Mouse (Mus musculus): ENCODE data around the gene Chuk.

Chuk gene

DNA sequence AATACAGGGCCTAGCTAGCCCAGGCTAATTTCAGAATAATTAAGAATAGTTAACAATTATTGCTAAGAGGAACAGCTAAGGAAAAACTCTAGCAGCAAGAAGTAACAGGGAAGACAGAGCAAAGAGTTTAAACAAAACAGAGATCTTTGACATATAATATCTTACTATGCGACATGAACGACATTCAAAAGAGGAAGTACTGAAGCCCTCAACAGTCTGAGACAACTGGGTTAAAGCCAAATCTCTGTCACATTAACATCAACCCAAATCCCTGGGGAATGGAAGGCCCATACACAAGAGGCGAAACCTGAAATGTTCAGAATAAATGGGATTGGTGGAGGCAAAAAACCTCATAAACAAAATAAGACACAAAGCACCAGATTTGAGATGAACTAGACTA lies 61.4 kb downstream of the Chuk start:
- DNase-seq (ENCODE audit: extremely low read depth, insufficient read length, low spot score) = no peak

DNA sequence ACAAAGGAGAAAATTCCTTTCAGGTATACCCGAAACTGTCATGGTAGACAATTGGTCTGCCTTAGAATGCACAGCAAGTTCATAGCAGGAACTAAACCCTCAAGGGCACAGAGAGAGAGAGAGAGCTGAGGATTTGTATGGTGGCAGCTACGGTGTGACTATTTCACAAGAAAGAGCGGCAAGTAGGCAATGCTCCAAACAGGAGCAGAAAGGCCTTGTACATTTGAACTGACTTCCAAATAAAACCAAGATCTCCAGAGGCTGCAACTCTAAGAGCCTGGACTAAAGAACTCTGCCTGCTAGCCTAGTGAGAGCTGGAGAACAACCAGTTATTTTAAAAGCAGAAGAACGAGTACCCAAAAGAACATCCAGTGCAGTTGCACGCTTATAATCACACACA lies 65.2 kb downstream of the Chuk start:
- no peak for DNase-seq (ENCODE audit: extremely low read depth, insufficient read length, low spot score)

DNA sequence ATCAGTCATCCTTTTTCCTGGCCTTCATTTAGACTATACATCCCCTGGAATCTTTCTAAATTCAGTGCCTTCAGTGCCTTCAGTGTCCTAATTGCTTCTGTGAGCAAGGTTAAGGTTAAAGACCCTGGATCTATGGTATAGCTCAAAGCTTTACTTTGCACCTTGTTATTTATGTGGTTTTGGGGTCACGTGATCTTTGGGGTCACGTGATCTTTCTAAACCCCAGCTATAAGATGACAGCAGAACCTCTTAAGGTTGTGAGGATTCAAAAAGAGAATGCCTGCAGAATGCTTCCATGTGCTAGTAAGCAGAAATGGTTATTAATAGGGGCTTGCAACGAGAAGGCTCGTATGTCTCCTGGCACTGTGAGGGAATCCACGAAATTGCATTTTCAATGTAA lies 73.9 kb downstream of the Chuk start:
- no peak for DNase-seq (ENCODE audit: extremely low read depth, insufficient read length, low spot score)

DNA sequence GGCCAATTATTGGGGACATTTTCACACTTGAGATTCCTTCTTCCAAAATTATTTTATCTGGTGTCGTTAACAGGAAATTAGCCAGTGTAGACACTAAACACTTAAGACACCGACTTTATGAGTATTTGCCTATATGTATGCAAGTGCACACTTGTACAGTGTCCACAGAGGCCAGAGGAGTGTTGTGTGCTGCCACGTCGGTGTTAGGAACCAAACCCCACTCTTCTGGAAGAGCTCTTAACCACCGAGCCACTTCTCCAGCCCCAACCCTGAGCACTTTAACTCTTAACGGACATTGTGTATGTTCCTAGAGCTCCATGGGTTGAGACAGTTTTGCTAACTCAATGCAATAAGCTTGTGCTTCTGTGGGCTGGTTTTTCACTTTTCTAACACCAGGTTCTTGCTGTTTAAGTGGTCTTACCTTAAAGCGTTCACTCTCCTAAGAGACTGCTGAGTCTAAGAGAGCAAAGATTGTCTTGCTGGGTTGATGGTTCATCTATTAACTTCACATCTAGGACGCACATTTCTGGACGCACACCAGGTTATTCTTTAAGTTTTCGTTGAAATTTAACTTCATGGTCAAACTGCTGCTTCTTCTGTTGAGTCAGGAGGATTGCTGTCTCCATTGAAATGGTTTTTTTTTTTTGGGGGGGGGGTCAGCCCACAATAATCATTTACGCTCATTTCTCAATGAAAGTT lies 75.1 kb downstream of the Chuk start:
- DNase-seq (ENCODE audit: extremely low read depth, insufficient read length, low spot score) = no peak

DNA sequence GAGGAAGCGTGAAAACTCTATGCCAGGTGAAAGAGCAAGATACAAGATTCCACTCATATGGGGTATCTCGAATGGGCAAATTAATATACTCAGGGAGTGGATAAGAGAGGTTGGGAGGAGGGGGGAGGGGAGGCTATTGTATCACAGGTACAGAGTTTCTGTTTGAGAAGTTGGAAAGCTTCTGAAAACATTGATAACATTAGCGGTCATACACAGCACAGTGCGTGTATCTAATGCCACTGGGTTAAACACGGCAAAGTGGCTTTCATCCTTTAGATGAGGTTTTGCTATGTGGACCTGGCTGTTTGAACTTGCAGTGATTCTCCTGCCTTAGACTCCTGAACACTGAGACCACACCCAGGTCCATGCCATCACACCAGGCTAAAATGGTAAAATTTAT lies 77.3 kb downstream of the Chuk start:
- no peak for DNase-seq (ENCODE audit: extremely low read depth, insufficient read length, low spot score)

DNA sequence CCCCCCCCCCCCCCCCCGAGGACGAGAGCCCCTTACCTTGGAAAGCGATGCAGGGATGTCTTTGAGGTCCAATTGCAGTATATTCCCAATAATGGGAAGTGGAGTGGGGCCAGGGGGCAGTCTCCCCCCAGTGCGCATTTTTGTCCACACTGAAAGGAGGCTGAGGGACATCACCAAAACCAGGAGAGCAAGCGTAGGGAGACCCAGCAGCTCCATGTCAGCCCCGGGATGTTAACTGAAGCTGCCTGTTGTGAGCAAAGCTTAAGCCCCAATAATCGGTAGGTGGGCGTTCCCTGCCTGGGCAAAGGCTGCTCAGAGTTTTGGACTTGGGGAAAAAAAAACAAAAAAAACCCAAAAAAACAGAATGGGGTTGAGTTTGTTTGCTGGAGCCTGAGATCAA lies 78.3 kb downstream of the Chuk start, which contains the start of gene Cyp2c23:
Cyp2c23 (minus strand) TSS at position 237 of the 400 bp plus-strand sequence.
- DNase-seq (ENCODE audit: extremely low read depth, insufficient read length, low spot score) = no peak

DNA sequence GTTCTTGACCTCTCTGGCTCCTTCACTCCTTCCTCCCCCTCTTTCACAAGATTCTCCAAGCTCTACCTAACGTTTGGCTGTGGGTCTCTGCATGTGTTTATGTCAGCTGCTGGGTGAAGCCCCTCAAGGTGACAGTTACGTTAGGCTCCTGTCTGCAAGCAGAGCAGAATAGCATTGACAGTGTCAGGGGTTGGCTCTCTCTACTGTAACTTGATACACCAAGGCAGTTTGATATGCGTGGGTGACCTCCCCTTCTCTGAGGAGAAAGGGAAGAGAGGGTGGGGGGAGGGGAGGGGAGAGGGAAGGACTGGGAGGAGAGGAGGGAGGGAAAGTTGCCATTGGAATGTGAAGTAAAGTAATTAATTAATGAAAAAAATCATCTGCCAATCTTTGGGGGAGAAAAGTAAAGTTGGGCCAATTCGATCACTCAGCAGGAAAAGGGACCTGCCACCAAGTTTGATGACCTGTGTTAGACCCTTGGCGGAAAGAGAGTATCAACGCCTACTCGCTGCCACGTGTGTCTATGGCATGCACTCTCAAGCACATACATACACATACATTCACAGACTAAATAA lies 80.2 kb downstream of the Chuk start:
- DNase-seq (ENCODE audit: extremely low read depth, insufficient read length, low spot score) = no peak

DNA sequence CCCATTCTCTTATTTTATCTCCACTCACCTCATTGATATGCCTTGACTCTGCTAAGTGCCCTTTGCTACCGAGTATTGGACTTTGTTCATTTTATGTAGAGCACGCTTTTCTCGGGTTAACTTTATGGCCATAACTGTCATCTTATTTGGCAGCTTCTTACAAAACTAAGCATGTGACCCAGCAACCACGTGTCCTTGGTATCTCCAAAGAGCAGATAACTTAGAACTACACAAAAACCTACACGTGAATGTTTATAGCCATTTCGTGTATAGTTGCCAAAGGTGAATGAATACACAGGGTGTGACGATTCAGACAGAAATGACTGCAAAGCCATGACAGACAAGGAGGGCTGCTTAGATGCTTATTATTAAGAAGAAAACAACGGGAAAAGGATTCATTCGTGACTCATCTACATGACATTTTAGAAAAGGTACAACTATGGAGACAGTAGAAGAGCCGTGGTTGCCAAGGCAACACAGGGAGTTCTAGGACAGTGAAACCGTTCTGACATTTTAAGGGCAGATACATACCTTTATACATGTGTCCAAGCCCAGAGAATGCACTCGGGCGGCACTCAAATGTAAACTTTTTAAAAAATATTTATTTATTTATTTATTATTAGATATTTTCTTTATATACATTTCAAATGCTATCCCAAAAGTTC lies 82.2 kb downstream of the Chuk start:
- DNase-seq (ENCODE audit: extremely low read depth, insufficient read length, low spot score) = no peak
